ENCODE assay signal across 8 mouse cellular contexts in genomic region chr7:16387160-16388041, GRCm38 (mm10). TPM values are rescaled to one million over a fixed set of nuclear protein-coding genes. Genes with fewer than 3 reads are reported as not detected.
A peak's percentile ranks its signal among the peaks of the same experiment; 100 is the strongest.
DNase-seq lines count a peak whose midpoint lies in the region; ATAC-seq and TF ChIP-seq lines count a peak whose summit lies in the region.

Gene Sae1, minus strand, starts transcription at chr7:16387806.

- TF ChIP-seq POLR2A in ES-Bruce4 (IDR thresholded peaks at IDR 0.05; ENCODE audit: insufficient read depth, low read length), result peak; percentile 52

- no peaks in the 10 kb centered on the region for H3K27me3 ChIP-seq in ES-Bruce4 (ENCODE audit: control insufficient read depth, insufficient read depth, low read length, poor library complexity, severe bottlenecking)
- no peaks in the 10 kb centered on the region for H3K27me3 ChIP-seq in forebrain, embryonic 14.5 days (replicated peaks; ENCODE audit: control insufficient read depth, insufficient read depth, low read length)
- H3K27me3 ChIP-seq in neural tube, embryonic 15.5 days (replicated peaks), result no peaks in the 10 kb centered on the region

- intact Hi-C loops in heart, postnatal 14 days (cut with DNase I), result loop anchor here (5.0 kb wide), 1 partner anchor 230 kb away; no protein-coding TSS in a partner anchor

- H3K27ac ChIP-seq in ES-Bruce4 (ENCODE audit: insufficient read depth, low read length), result peak within 1 kb of the TSS; percentile 81
- H3K27ac ChIP-seq in forebrain, embryonic 14.5 days (ENCODE audit: low read depth, low read length), result peak within 1 kb of the TSS; percentile 40; the same call in 1 of the 2 replicates
- H3K27ac ChIP-seq in neural tube, embryonic 15.5 days (replicated peaks), result peak within 1 kb of the TSS; percentile 88

- no peak for TF ChIP-seq CTCF in ES-Bruce4 (IDR thresholded peaks at IDR 0.05; ENCODE audit: low read depth, low read length)

- H3K9ac ChIP-seq in ES-Bruce4 (ENCODE audit: low read depth, poor library complexity, severe bottlenecking), result peak within 1 kb of the TSS; percentile 81
- peak within 1 kb of the TSS; percentile 84 for H3K9ac ChIP-seq in forebrain, embryonic 14.5 days (ENCODE audit: low read length)
- peak within 1 kb of the TSS; percentile 96 for H3K9ac ChIP-seq in neural tube, embryonic 15.5 days (replicated peaks)

- H3K4me2 ChIP-seq in forebrain, embryonic 14.5 days (ENCODE audit: low read length), result peak within 1 kb of the TSS; percentile 74
- peak within 1 kb of the TSS; percentile 86 for H3K4me2 ChIP-seq in neural tube, embryonic 15.5 days

- H3K36me3 ChIP-seq in ES-Bruce4 (ENCODE audit: control insufficient read depth, insufficient read depth, low read length, poor library complexity, severe bottlenecking), result peaks cover 12% of the 10 kb centered on the region
- 0 out of 2 replicates have a peak, but pooled peaks cover 6% of the 10 kb centered on the region for H3K36me3 ChIP-seq in forebrain, embryonic 14.5 days (ENCODE audit: control insufficient read depth, insufficient read depth, low read length)
- no peaks in the 10 kb centered on the region for H3K36me3 ChIP-seq in neural tube, embryonic 15.5 days

- H3K9me3 ChIP-seq in ES-Bruce4 (replicated peaks; ENCODE audit: control insufficient read depth, insufficient read depth, low read length, poor library complexity, severe bottlenecking), result no peaks in the 10 kb centered on the region
- no peaks in the 10 kb centered on the region for H3K9me3 ChIP-seq in forebrain, embryonic 14.5 days (replicated peaks; ENCODE audit: control insufficient read depth, low read length)
- no peaks in the 10 kb centered on the region for H3K9me3 ChIP-seq in neural tube, embryonic 15.5 days (replicated peaks)

- under 1% methylated on average over 58 of the region's 58 CpGs for WGBS in forebrain, embryonic 14.5 days
- WGBS in neural tube, embryonic 15.5 days, result under 1% methylated on average over 58 of the region's 58 CpGs

- no peaks in the 10 kb centered on the region for H3K4me1 ChIP-seq in ES-Bruce4 (ENCODE audit: control insufficient read depth, insufficient read depth, low read length)
- peaks cover 10% of the 10 kb centered on the region for H3K4me1 ChIP-seq in forebrain, embryonic 14.5 days (ENCODE audit: control insufficient read depth, insufficient read depth, low read length)
- peaks cover 35% of the 10 kb centered on the region for H3K4me1 ChIP-seq in neural tube, embryonic 15.5 days

- DNase-seq in forebrain, embryonic 14.5 days (ENCODE audit: low spot score), result peak; percentile 98
- DNase-seq in heart, postnatal 14 days, result peak; percentile 98
- DNase-seq in layer of hippocampus, adult 11-12 months (ENCODE audit: low spot score), result peak; percentile 96
- peak; percentile 96 to 98 for DNase-seq in lung, adult 18-20 months
- DNase-seq in testis, postnatal 14 days (ENCODE audit: low spot score), result peak; percentile 97

- H3K4me3 ChIP-seq in ES-Bruce4 (ENCODE audit: low read depth, low read length), result peak within 1 kb of the TSS; percentile 97
- peak within 1 kb of the TSS; percentile 72 for H3K4me3 ChIP-seq in forebrain, embryonic 14.5 days (ENCODE audit: low read depth, low read length)
- H3K4me3 ChIP-seq in neural tube, embryonic 15.5 days (replicated peaks), result peak within 1 kb of the TSS; percentile 100

- no peak for TF ChIP-seq EP300 in ES-Bruce4 (IDR thresholded peaks at IDR 0.05; ENCODE audit: insufficient read depth, low read depth, low read length)

- peak; percentile 95 for ATAC-seq in cerebellum, adult (ENCODE audit: insufficient number of reproducible peaks, low FRiP score, low TSS enrichment)
- ATAC-seq in forebrain, embryonic 14.5 days, result peak; percentile 97
- peak; percentile 96 for ATAC-seq in neural tube, embryonic 15.5 days (ENCODE audit: low FRiP score)

RNA-seq across cellular contexts. Expression of gene Sae1, which starts in this region (rescaled TPM):
- 256 and 263 TPM in 2 replicates for polyA plus RNA-seq in ES-Bruce4 (2011; ENCODE audit: insufficient read depth, insufficient read length, low read depth, missing spikeins)
- polyA plus RNA-seq in forebrain, embryonic 14.5 days (2014; fragmentation: Nextera tagmentation; extraction: Ambion mirVana), result 253 and 259 TPM in 2 replicates
- 10 to 100 TPM; 41.8 to 47.6 TPM for total RNA-seq in heart, postnatal 14 days (2021)
- polyA plus RNA-seq in neural tube, embryonic 15.5 days (2015; fragmentation: Nextera tagmentation; extraction: Ambion mirVana), result 239 and 275 TPM in 2 replicates

Comparison
In these comparisons a context has a peak if more than half of its experiments do, and no peak if none do; other contexts are left out.
1. Peak in every context shown above with its lines: DNase-seq, ATAC-seq, H3K4me3 ChIP-seq and H3K27ac ChIP-seq.